In genomic region chr9:52776542-52776941, GRCm38 (mm10) we compare ENCODE assay signal across 16 mouse cellular contexts.
DNase-seq lines count a peak whose midpoint lies in the region; ATAC-seq lines count a peak whose summit lies in the region.
"Had no signal": no experiment of that assay in that cellular context is flagged by ENCODE, and none has a peak within 500 bp of the region (broad histone marks: within the 10 kb centered on the region; RNA-seq: fewer than 3 reads in every experiment).

No protein-coding gene starts in this region.

- no peak for ATAC-seq in forebrain, embryonic 11.5 days (replicated peaks; ENCODE audit: low FRiP score)
- ATAC-seq in forebrain, embryonic 13.5 days, result no peak
- ATAC-seq in limb, embryonic 11.5 days (ENCODE audit: insufficient number of reproducible peaks, low FRiP score, low TSS enrichment, low read depth), result no peak

- no peak overlapping the region for H3K4me2 ChIP-seq in forebrain, embryonic 11.5 days (ENCODE audit: low read depth, low read length, severe bottlenecking)
- H3K4me2 ChIP-seq in forebrain, embryonic 13.5 days, result no peak overlapping the region
- no peak overlapping the region for H3K4me2 ChIP-seq in limb, embryonic 11.5 days (ENCODE audit: low read depth, severe bottlenecking)
- H3K4me2 ChIP-seq: embryonic facial prominence, embryonic 15.5 days; lung, embryonic 15.5 days had no signal

- no peak overlapping the region for H3K27ac ChIP-seq in forebrain, embryonic 11.5 days (ENCODE audit: low read depth, low read length)
- H3K27ac ChIP-seq in forebrain, embryonic 13.5 days, result no peak overlapping the region
- no peak overlapping the region for H3K27ac ChIP-seq in limb, embryonic 11.5 days (replicated peaks; ENCODE audit: low read depth, low read length)
- H3K27ac ChIP-seq: embryonic facial prominence, embryonic 15.5 days; heart, embryonic 10.5 days; lung, embryonic 15.5 days had no signal

- no peaks in the 10 kb centered on the region for H3K36me3 ChIP-seq in forebrain, embryonic 11.5 days (ENCODE audit: control insufficient read depth, insufficient read depth, low read length)
- no peaks in the 10 kb centered on the region for H3K36me3 ChIP-seq in forebrain, embryonic 13.5 days (ENCODE audit: poor library complexity, severe bottlenecking)
- H3K36me3 ChIP-seq in limb, embryonic 11.5 days (ENCODE audit: control insufficient read depth, insufficient read depth, low read length), result no peaks in the 10 kb centered on the region
- H3K36me3 ChIP-seq: embryonic facial prominence, embryonic 15.5 days; heart, embryonic 10.5 days; lung, embryonic 15.5 days had no signal

- DNase-seq in forebrain, embryonic 11.5 days (ENCODE audit: low spot score), result peak; percentile 51
- peak; percentile 12 to 13 for DNase-seq in kidney, postnatal 4 days
- DNase-seq in kidney, postnatal 36 days, result no peak
- DNase-seq in embryo, embryonic 11 days, result peak; percentile 45
- DNase-seq in limb, embryonic 11.5 days (ENCODE audit: low spot score), result peak; percentile 37
- DNase-seq in frontal cortex, adult 2 months (ENCODE audit: extremely low spot score in 1 of 2, low spot score in 1 of 2), result no peak
- DNase-seq in adrenal gland, postnatal 14 days, result no peak
- DNase-seq: cerebellum, adult 18-20 months; heart, postnatal 4 days; kidney, adult 9 months; liver; spleen, adult 18-20 months had no signal

- no peaks in the 10 kb centered on the region for H3K27me3 ChIP-seq in forebrain, embryonic 11.5 days (ENCODE audit: control insufficient read depth, insufficient read depth, low read length)
- no peaks in the 10 kb centered on the region for H3K27me3 ChIP-seq in forebrain, embryonic 13.5 days
- H3K27me3 ChIP-seq in limb, embryonic 11.5 days (ENCODE audit: control insufficient read depth, insufficient read depth, low read length), result no peaks in the 10 kb centered on the region
- H3K27me3 ChIP-seq: embryonic facial prominence, embryonic 15.5 days; lung, embryonic 15.5 days had no signal

- no peak overlapping the region for H3K9ac ChIP-seq in forebrain, embryonic 11.5 days (ENCODE audit: low read length)
- H3K9ac ChIP-seq in forebrain, embryonic 13.5 days, result no peak overlapping the region
- no peak overlapping the region for H3K9ac ChIP-seq in limb, embryonic 11.5 days (ENCODE audit: low read length)
- H3K9ac ChIP-seq: embryonic facial prominence, embryonic 15.5 days; lung, embryonic 15.5 days had no signal

- no peak overlapping the region for H3K4me3 ChIP-seq in forebrain, embryonic 11.5 days (ENCODE audit: low read depth, low read length)
- H3K4me3 ChIP-seq in forebrain, embryonic 13.5 days, result no peak overlapping the region
- no peak overlapping the region for H3K4me3 ChIP-seq in limb, embryonic 11.5 days (ENCODE audit: low read depth, low read length)
- H3K4me3 ChIP-seq: embryonic facial prominence, embryonic 15.5 days; heart, embryonic 10.5 days; lung, embryonic 15.5 days had no signal

- H3K9me3 ChIP-seq in forebrain, embryonic 11.5 days (ENCODE audit: control insufficient read depth, low read length), result no peaks in the 10 kb centered on the region
- no peaks in the 10 kb centered on the region for H3K9me3 ChIP-seq in forebrain, embryonic 13.5 days (replicated peaks)
- no peaks in the 10 kb centered on the region for H3K9me3 ChIP-seq in limb, embryonic 11.5 days (ENCODE audit: control insufficient read depth, low read length)
- H3K9me3 ChIP-seq: embryonic facial prominence, embryonic 15.5 days; heart, embryonic 10.5 days; lung, embryonic 15.5 days had no signal

- WGBS in forebrain, embryonic 11.5 days, result 10% methylated on average over 6 of the region's 6 CpGs
- 4% methylated on average over 6 of the region's 6 CpGs for WGBS in forebrain, embryonic 13.5 days
- 26% methylated on average over 6 of the region's 6 CpGs for WGBS in limb, embryonic 11.5 days

- H3K4me1 ChIP-seq in forebrain, embryonic 11.5 days (replicated peaks; ENCODE audit: control insufficient read depth, insufficient read depth, low read length), result no peaks in the 10 kb centered on the region
- peaks cover 7% of the 10 kb centered on the region for H3K4me1 ChIP-seq in forebrain, embryonic 13.5 days
- no peaks in the 10 kb centered on the region for H3K4me1 ChIP-seq in limb, embryonic 11.5 days (ENCODE audit: control insufficient read depth, insufficient read depth, low read length)
- H3K4me1 ChIP-seq: embryonic facial prominence, embryonic 15.5 days; heart, embryonic 10.5 days; lung, embryonic 15.5 days had no signal

Comparison
In these comparisons a context has a peak if more than half of its experiments do, and no peak if none do; other contexts are left out.
1. DNase-seq: peak in forebrain, embryonic 11.5 days (single experiment), kidney, postnatal 4 days (2 of 2), embryo, embryonic 11 days (single experiment) and limb, embryonic 11.5 days (single experiment); none in kidney, postnatal 36 days (0 of 2), frontal cortex, adult 2 months (0 of 2) and adrenal gland, postnatal 14 days (single experiment).